Mouse (Mus musculus) intestine, embryonic 15.5 days (tissue): ENCODE data around the gene Keap1. TPM values are rescaled to one million over a fixed set of nuclear protein-coding genes. Genes with fewer than 3 reads are reported as not detected.
"Not testable (repeated sequence)": the region's sequence is repeated elsewhere in the genome, so short reads cannot be mapped to it uniquely, and the experiment has no call there.

ENCODE experiments used
- ATAC-seq: fragments of 200-750 bp; cut with Nextera tagmentation; 2 replicates; pipeline ENCODE4 v1.8.0; 2017; ENCODE audit warnings: moderate TSS enrichment, moderate library complexity
- H3K27ac ChIP-seq: fragments of 300-500 bp; sonication (generic); 2 replicates; pipeline ENCODE4 v1.5.1; 2015; ENCODE audit warnings: mild to moderate bottlenecking, inconsistent platforms
- H3K27me3 ChIP-seq: fragments of 300-500 bp; sonication (generic); replicated peaks from 2 replicates; pipeline ENCODE4 v1.6.1; 2015; ENCODE audit warnings: inconsistent platforms
- H3K36me3 ChIP-seq: fragments of 300-500 bp; sonication (generic); 2 replicates; pipeline ENCODE4 v1.6.1; 2015; ENCODE audit warnings: inconsistent platforms
- H3K4me1 ChIP-seq: fragments of 300-500 bp; sonication (generic); replicated peaks from 2 replicates; pipeline ENCODE4 v1.6.1; 2015; ENCODE audit warnings: inconsistent platforms
- H3K4me2 ChIP-seq: fragments of 300-500 bp; sonication (generic); replicated peaks from 2 replicates; pipeline ENCODE4 v1.6.1; 2015; ENCODE audit warnings: mild to moderate bottlenecking, inconsistent platforms
- H3K4me3 ChIP-seq: fragments of 300-500 bp; sonication (generic); replicated peaks from 2 replicates; pipeline ENCODE4 v1.5.1; 2015; ENCODE audit warnings: inconsistent platforms
- H3K9ac ChIP-seq: fragments of 300-500 bp; sonication (generic); 2 replicates; pipeline ENCODE4 v1.6.1; 2015; ENCODE audit warnings: inconsistent platforms
- H3K9me3 ChIP-seq: fragments of 300-500 bp; sonication (generic); 2 replicates; pipeline ENCODE4 v1.6.1; 2016; ENCODE audit warnings: inconsistent platforms
- WGBS: fragments of 180-500 bp; shearing (Covaris S2); methylation state at CpG from one replicate; pipeline ENCODE4 v1.1.7; 2015; 5-methylcytosine and 5-hydroxymethylcytosine counted together
- polyA plus RNA-seq: library from polyadenylated mRNA; unstranded; fragments of >200 nt; fragmentation: Nextera tagmentation; extraction: Ambion mirVana; gene quantifications from 2 replicates; pipeline ENCODE4 v1.2.1, GENCODE M21; 2015

Gene Keap1
- polyA plus RNA-seq, 1 experiment from 2014 or later = 55.8 TPM

DNA sequence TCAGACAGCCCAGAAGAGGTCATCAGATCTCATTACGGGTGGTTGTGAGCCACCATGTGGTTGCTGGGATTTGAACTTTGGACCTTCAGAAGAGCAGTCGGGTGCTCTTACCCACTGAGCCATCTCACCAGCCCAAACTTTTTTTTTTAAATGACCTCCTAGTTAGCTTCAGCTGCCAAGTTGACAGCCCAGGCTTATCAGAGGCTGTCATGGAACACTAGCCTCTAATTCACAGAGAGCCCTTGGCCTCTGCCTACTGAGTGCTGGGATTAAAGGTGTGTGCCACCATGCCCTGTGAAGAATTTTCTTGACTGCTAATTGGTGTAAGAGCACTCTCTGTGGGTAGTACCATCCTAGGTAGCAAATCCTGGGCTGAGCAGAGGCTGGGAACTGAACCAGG, 15.7 kb downstream of the Keap1 start:
- H3K27ac ChIP-seq, H3K9me3 ChIP-seq, H3K27me3 ChIP-seq, H3K36me3 ChIP-seq, ATAC-seq, H3K4me3 ChIP-seq, H3K4me2 ChIP-seq, H3K9ac ChIP-seq: not testable (repeated sequence)
- peaks cover 15% of the 10 kb centered on the region for H3K4me1 ChIP-seq
- WGBS = 88% methylated on average over 2 of the region's 2 CpGs

DNA sequence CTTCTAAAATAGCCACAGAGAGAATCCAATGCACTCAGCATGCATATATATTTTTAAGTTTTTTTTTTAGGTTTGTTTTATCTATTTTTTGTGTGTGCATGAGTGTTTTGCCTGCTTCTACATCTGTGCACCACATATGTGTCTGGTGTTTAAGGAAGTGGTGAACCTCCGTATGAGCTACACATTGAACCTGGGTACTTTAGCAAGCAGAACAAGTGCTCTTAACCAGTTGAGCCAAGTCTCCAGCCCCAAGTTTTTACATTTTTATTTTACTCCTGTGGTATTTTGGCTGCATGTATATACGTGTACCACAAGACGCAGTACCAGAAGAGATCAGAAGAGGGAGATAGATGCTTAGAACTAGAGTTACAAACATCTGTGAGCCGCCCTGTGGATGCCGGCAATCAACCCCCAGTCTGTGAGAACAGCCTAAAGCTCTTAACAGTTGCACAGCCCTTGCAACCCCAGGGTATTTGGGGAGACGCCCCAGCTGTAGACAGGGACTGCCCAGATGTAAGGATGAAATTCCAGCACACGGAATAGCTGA, 17.7 kb downstream of the Keap1 start:
- no peaks in the 10 kb centered on the region for H3K36me3 ChIP-seq

DNA sequence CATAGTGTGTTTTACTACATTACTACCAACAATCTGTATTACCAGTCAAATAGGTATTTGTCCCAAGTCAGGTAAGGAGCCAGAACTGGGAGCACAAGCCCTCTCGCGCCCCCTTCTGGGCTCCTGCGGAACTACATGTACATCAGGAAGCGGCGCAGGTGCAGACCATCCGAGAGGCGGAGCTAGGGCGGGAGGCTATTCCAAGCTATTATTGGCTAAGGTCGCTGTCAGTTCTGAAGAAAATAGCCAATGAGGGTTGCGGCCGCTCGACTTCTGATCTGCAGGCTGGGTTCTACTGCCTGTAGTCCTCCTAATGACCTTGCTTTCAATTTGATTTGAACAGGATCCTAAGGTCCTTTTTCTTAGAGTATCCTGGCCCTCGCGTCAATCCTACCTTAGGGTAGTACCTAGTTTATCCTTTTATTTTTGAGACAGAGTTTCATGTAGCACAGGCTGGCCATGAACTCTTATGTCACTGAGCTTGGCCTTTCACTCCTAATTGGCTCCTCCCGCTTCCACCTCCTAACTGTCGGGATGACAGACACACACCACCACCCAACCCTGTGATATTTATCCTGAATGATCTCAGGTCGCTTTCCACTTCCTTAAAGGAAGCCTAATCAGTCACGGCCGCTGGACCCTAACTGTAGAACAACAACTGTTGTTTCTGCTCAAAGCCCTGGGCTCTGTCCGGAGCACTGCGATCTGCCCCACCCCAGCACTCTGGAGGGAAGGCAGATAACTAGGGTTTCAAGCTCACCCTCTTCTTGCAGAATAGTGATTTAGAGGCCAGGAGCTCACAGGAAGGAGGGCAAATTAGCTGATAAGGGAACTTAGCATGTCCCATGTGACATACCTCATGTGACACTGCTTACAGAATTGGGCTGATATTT, 18.4 kb downstream of the Keap1 start:
- Histone ChIP-seq H3K9me3 (no peaks in the 10 kb centered on the region), H3K4me1 (peaks cover 4% of the 10 kb centered on the region; the same call in 1 of the 2 replicates), H3K27ac (peak overlapping the region; percentile 72), H3K36me3 (no peaks in the 10 kb centered on the region), H3K4me2 (peak overlapping the region; percentile 47), H3K27me3 (no peaks in the 10 kb centered on the region), H3K9ac (peak overlapping the region; percentile 14; the same call in 1 of the 2 replicates), H3K4me3 (peak overlapping the region; percentile 10; the same call in 1 of the 2 replicates)
- whole genome bisulfite sequencing = 12% methylated on average over 21 of the region's 21 CpGs
- peak; percentile 90 for ATAC-seq

More for the DNA sequence above, 17.7 kb downstream of the Keap1 start:
- Histone ChIP-seq H3K4me2 (peak overlapping the region; percentile 47), H3K9ac (no peak overlapping the region), H3K4me1 (peaks cover 4% of the 10 kb centered on the region; the same call in 1 of the 2 replicates), H3K4me3 (no peak overlapping the region), H3K27me3 (no peaks in the 10 kb centered on the region), H3K9me3 (no peaks in the 10 kb centered on the region), H3K27ac (peak overlapping the region; percentile 72)
- 17% methylated on average over 7 of the region's 7 CpGs for WGBS
- 0 out of 2 replicates have a peak, but pooled peaks have one; percentile 21 for ATAC-seq

DNA sequence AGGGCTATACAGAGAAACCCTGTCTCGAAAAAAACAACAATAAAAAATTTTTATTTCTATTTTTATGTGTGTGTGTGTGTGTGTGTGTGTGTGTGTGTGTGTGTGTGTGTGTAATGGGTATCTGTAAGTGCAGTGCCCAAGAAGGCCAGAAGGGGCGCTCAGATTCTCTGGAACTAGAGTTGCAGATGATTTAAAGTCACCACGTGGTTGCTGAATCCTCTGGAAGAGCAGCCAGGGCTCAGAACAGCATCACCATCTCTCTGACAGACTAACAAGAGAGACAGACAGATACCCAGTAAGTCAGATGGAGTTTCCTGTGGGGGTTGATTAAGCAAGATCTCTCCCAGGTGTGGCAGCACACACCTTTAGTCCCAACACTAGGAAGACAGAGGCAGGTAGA, 19.3 kb downstream of the Keap1 start:
- Histone ChIP-seq H3K4me2 (no peak overlapping the region), H3K27me3 (no peaks in the 10 kb centered on the region), H3K27ac (no peak overlapping the region), H3K4me3 (no peak overlapping the region), H3K9me3 (no peaks in the 10 kb centered on the region), H3K4me1 (peaks cover 4% of the 10 kb centered on the region; the same call in 1 of the 2 replicates), H3K36me3 (no peaks in the 10 kb centered on the region), H3K9ac (no peak overlapping the region)
- 60% methylated on average over 3 of the region's 3 CpGs for WGBS
- no peak for ATAC-seq

DNA sequence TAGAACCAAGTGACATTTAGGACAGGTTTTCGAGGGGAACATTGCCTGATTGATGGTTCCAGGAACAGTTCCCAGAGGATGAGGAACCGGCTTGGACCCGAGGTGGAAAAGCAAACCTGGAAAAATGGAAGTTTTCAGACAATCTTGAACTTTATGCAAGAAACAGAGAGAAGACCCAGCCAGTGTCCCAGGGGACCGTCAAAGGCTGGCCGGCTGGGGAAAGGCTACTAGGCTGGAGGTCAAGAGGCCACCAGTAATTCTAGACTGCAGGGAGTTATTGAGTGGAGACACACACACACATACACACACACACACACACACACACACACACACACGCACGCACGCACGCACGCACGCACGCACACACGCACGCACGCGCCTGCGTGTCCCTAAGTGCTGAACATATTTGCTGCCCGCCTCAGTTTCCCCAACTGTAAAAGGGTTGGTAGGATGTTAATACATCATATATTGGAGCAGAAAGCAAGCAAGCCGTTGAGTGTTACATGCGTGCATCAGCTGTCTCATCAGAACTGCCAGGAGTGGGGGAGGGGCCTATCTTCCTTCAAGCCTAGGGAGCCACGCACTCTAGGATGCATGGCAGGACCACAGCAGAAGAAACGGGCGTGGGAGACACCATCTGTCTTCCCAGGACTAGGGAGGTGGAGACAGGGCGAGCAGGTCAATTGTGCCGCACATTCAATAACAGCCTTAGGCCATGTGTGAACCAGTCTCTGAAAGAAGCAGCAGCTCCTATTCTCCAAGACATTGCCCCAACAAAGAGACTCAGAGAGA, 22.9 kb downstream of the Keap1 start:
- no peak overlapping the region for H3K27ac ChIP-seq
- no peaks in the 10 kb centered on the region for H3K27me3 ChIP-seq
- H3K4me2 ChIP-seq = no peak overlapping the region
- no peak for ATAC-seq
- H3K9me3 ChIP-seq = no peaks in the 10 kb centered on the region
- 63% methylated on average over 25 of the region's 25 CpGs for WGBS
- no peak overlapping the region for H3K4me3 ChIP-seq
- H3K9ac ChIP-seq = no peak overlapping the region
- no peaks in the 10 kb centered on the region for H3K36me3 ChIP-seq
- peaks cover 4% of the 10 kb centered on the region; the same call in 1 of the 2 replicates for H3K4me1 ChIP-seq

DNA sequence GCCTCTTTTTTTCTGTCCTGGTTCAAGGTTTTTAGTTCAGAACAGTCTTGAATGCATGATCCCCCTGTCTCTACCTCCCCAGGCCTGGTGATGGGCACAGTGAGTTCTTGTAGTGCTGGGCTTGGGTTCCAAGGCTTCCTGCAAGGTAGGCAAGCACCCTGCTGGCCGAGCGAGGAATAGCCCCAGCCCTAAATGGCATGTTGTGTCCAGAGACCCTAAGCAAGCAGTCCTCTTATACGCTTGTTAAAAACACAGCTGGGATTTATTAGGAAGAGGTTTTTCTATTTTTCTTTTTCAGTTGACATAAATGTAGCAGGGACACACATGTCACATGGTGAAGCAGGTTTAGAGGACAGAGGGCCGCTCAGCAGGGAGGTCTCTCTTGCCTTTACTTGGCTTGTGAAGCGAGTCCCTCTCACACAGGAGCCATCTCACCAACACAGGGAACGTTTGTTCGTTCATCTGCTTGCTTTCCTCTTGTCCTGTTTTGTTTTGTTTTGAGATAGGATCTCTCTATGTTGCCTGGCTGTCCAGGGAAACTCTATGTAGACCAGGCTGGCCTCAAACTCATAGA, 25.5 kb downstream of the Keap1 start:
- Histone ChIP-seq H3K27ac (no peak overlapping the region), H3K9ac (no peak overlapping the region), H3K9me3 (no peaks in the 10 kb centered on the region), H3K27me3 (no peaks in the 10 kb centered on the region), H3K4me1 (0 out of 2 replicates have a peak, but pooled peaks cover 2% of the 10 kb centered on the region), H3K4me3 (no peak overlapping the region), H3K4me2 (no peak overlapping the region), H3K36me3 (no peaks in the 10 kb centered on the region)
- WGBS = 53% methylated on average over 7 of the region's 7 CpGs
- no peak for ATAC-seq

DNA sequence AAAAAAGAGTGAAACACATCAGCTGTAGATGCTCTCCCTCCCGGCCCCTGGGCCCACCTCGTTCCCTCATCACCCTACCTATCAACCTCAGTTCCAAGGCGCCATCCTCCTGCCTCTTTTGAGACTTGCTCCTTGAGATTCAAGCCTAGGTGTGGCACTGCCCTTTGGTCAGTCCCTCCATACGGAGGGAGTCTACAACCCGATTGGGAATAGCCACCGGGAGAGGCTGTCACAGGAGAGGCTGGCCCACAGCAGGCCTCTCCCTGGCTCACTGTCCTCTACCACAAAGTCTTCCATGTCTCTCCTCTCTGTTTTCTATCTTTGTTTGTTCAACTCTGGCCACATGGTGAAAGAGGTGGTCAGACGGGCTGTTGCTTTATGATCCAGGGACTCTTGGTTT, 27.5 kb downstream of the Keap1 start:
- Histone ChIP-seq H3K27ac (no peak overlapping the region), H3K4me2 (0 out of 2 replicates have a peak overlapping the region, but pooled peaks have one; percentile 9), H3K9ac (no peak overlapping the region), H3K4me3 (no peak overlapping the region), H3K27me3 (no peaks in the 10 kb centered on the region), H3K4me1 (0 out of 2 replicates have a peak, but pooled peaks cover 2% of the 10 kb centered on the region), H3K36me3 (no peaks in the 10 kb centered on the region), H3K9me3 (no peaks in the 10 kb centered on the region)
- peak; percentile 75 for ATAC-seq
- 68% methylated on average over 7 of the region's 7 CpGs for WGBS

DNA sequence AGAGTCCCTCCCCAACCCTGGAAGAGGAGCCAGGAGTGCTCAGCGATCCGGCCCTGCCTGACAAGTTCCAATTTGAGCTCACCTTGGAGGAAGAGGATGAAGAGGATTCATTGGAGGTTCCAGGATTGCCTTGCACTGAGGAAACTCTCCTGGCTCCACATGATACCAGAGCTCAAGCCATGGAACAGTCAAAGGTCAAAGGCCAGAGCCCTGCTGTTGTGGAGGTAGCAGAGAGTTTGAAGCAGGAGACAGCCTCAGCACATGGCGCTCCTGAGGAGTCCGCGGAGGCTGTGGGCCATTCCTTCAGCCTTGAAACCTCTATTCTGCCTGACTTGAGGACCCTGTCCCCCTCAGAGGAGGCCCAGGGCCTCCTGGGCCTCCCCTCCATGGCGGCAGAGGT, 28.3 kb downstream of the Keap1 start:
- peak; percentile 41 for ATAC-seq
- WGBS = 79% methylated on average over 6 of the region's 6 CpGs

DNA sequence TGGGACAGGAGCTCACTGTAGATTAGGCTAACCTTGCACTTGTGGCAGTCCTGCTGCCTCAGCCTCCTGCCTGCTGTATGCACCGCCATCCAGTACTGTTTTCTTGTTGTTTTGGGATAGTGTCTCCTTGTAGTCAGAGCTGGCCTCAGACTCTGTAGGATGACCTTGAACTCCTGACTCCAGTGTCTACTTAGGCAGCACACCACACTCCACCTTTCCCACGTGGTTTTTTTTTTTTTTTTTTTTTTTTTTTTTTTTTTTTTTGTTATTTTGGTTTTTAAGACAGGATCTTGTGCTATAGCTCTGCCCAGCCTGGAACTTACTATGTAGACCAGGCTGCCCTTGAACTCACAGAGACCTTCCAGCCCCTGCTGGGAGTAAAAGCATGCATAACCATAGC, 30.5 kb downstream of the Keap1 start:
- no peaks in the 10 kb centered on the region for H3K9me3 ChIP-seq

More for the DNA sequence above, 28.3 kb downstream of the Keap1 start:
- H3K36me3 ChIP-seq = no peaks in the 10 kb centered on the region
- H3K27ac ChIP-seq = no peak overlapping the region
- H3K9ac ChIP-seq = no peak overlapping the region
- H3K9me3 ChIP-seq = no peaks in the 10 kb centered on the region
- no peak overlapping the region for H3K4me3 ChIP-seq
- H3K4me1 ChIP-seq = 0 out of 2 replicates have a peak, but pooled peaks cover 2% of the 10 kb centered on the region
- H3K27me3 ChIP-seq = no peaks in the 10 kb centered on the region
- H3K4me2 ChIP-seq = no peak overlapping the region

DNA sequence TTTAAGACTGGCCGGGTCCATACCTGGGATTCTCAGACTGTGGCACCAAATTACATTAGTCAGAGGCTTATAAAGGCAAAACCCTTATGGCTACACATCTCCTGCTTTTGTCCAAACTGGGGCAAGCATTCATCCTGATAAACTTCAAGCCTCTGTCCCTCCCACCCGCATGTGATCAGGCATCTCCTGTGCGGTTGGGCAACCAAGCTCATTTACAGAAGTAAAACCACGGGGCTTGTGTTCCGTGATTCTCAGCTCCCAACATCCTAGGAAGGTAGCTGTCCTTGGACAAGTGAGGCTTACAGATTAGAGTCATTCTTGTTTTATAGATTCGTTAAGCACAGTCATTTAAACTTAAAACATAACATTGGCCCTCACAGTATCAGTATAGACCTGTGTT, 32.3 kb downstream of the Keap1 start:
- H3K4me2 ChIP-seq = no peak overlapping the region
- no peaks in the 10 kb centered on the region for H3K36me3 ChIP-seq
- no peaks in the 10 kb centered on the region for H3K9me3 ChIP-seq
- no peak for ATAC-seq
- H3K27ac ChIP-seq = no peak overlapping the region
- H3K4me3 ChIP-seq = no peak overlapping the region
- WGBS = 84% methylated on average over 6 of the region's 6 CpGs
- no peaks in the 10 kb centered on the region for H3K27me3 ChIP-seq
- no peak overlapping the region for H3K9ac ChIP-seq
- peaks cover 9% of the 10 kb centered on the region for H3K4me1 ChIP-seq

More for the DNA sequence above, 30.5 kb downstream of the Keap1 start:
- Histone ChIP-seq H3K27me3 (no peaks in the 10 kb centered on the region), H3K36me3 (no peaks in the 10 kb centered on the region), H3K4me2 (no peak overlapping the region), H3K4me1 (peaks cover 9% of the 10 kb centered on the region), H3K9ac (no peak overlapping the region), H3K27ac (no peak overlapping the region), H3K4me3 (no peak overlapping the region)
- no peak for ATAC-seq
- 77% methylated on average over 2 of the region's 2 CpGs for WGBS

DNA sequence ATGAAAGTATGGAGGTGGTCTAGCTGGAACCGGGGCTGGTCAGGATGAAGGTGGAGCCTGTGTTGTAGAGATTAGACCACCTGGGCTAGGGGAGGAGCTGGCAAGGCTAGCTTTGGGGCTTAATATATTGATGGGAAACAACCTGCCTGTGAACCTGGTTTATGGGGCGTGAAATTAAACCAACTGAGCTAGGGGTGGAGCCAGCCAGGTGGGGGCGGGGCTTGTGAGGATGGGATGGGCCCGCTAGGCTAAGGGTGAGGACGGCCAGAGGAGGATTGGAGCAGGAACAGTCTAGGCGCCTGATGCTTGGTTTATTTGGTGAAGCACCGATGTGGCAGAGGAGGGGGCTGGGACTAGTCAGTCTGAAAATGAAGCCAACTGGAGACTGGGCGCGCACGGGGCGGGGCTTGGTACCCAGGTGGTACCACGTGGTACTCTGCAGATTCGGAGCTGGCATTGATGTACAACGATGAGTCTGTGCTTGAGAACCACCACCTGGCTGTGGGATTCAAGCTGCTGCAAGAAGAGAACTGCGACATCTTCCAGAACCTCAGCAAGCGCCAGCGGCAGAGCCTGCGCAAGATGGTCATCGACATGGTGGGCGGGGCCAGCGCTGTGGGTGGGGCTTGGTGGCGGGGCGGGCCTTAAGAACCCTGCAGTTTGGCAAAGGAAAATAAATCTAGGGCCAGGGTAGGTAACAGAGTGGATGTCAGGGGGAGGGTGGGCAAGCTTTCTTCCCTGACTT, 34.5 kb downstream of the Keap1 start:
- Histone ChIP-seq H3K27me3 (no peaks in the 10 kb centered on the region), H3K9me3 (no peaks in the 10 kb centered on the region), H3K9ac (peak overlapping the region; percentile 17; the same call in 1 of the 2 replicates), H3K4me3 (peak overlapping the region; percentile 38), H3K27ac (no peak overlapping the region), H3K4me2 (peak overlapping the region; percentile 81), H3K36me3 (no peaks in the 10 kb centered on the region), H3K4me1 (peaks cover 7% of the 10 kb centered on the region)
- WGBS = 5% methylated on average over 23 of the region's 23 CpGs
- peak; percentile 78 for ATAC-seq
